Mouse (Mus musculus): Measurements from ENCODE around the gene B3galt4. TPM values are rescaled to one million over a fixed set of nuclear protein-coding genes. Genes with fewer than 3 reads are reported as not detected.
"Not testable (repeated sequence)": the region's sequence is repeated elsewhere in the genome, so short reads cannot be mapped to it uniquely, and the experiment has no call there.

Gene B3galt4
- total RNA-seq (2014; rRNA removed; ENCODE audit: low replicate concordance), result 0.53 and 0.70 TPM in 2 replicates
- 5.5 and 6.1 TPM in 2 replicates for polyA plus RNA-seq (2015; fragmentation: Nextera tagmentation; extraction: Ambion mirVana)

DNA sequence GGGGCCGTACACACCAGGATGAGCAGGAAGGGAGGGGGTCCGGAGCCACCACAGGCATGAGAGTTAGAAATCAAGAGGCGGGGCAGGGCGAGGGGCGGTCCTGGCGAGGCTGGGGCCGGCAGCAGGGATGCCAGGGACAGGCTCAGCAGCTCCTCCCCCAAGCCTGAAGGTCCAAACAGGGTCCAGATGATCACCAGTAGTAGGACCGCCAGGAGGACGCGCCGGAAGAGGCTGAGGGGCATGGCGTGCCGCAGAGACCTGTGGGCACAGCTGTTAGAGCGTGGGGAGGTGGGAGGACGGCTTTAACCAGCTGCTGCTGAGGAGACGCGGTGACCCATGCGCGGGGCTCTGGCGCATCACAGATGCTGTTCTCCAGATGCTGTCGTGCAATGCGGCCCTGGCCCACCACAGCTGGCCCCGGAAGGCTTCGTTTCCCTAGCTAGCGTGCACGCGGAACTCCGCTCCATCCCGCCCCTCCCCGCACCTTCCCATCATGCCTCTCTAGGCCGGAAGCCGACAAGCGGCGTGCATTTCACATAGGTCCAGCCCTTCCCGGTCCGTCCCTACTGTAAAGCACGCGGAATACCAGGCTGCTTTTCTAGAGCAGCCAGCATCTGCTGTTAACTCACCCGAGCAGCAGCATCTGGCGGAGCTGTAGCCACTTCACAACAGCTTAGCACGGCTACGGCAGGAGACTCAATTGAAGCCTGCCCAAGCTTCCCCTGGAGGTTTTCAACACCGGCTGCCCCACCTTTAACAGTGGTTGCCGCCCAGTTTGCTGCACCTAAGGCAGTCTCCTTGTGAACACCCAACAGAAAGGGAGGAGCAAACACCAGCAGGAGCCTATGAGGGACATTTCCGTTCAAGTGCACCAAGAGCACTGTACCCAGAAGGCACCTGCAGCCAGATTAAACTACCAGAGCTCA is at the start of gene B3galt4:
Gene B3galt4 (minus strand): TSS at position 468 of the 926 bp plus-strand sequence.
- TF ChIP-seq EP300 (IDR thresholded peaks at IDR 0.05; ENCODE audit: low read depth) (no peak), CTCF (IDR thresholded peaks at IDR 0.05; ENCODE audit: low read depth) (0 out of 2 replicates have a peak, but pooled peaks have one; percentile 2)
- peak; percentile 56 for ATAC-seq (ENCODE audit: insufficient read depth, low read depth)
- peak within 1 kb of the TSS; percentile 90 for H3K4me2 ChIP-seq (ENCODE audit: low read depth, low read length)
- peaks cover 32% of the 10 kb centered on the region for H3K4me1 ChIP-seq (ENCODE audit: control insufficient read depth, insufficient read depth)
- H3K4me3 ChIP-seq (ENCODE audit: low read depth, low read length), result peak within 1 kb of the TSS; percentile 55
- peak; percentile 84 for DNase-seq (ENCODE audit: low spot score)
- peaks cover 20% of the 10 kb centered on the region for H3K36me3 ChIP-seq (replicated peaks; ENCODE audit: control insufficient read depth, insufficient read depth, low read length)
- H3K9me3 ChIP-seq (replicated peaks; ENCODE audit: control insufficient read depth, low read length), result no peaks in the 10 kb centered on the region
- peak within 1 kb of the TSS; percentile 57 for H3K9ac ChIP-seq (replicated peaks; ENCODE audit: low read depth, low read length)
- whole genome bisulfite sequencing, result under 1% methylated on average over 43 of the region's 45 CpGs
- no peaks in the 10 kb centered on the region for H3K27me3 ChIP-seq (ENCODE audit: control insufficient read depth, insufficient read depth, low read length)
- H3K27ac ChIP-seq (ENCODE audit: low read depth), result peak within 1 kb of the TSS; percentile 82

DNA sequence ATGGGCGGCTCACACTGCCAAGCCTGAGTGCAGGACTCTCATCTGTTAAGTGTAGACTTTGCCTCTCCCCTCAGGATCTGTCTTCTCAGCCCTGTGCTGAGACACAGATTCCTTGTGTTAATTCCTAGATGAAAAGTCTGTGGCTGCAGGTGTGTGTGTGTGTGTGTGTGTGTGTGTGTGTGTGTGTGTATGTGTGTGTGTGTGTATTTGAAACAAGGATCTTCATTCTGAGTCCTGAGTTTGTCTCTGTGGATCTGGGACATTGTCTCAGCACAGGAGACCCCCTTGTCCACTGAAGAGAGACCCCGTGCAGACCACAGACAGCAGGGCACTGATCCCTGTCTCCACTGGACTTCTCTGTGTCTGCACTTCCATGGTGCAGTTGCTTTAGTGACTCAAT is 49.5 kb upstream of the B3galt4 start:
- not testable (repeated sequence) for H3K27me3 ChIP-seq (ENCODE audit: control insufficient read depth, insufficient read depth, low read length); H3K4me1 ChIP-seq (ENCODE audit: control insufficient read depth, insufficient read depth); H3K36me3 ChIP-seq (replicated peaks; ENCODE audit: control insufficient read depth, insufficient read depth, low read length); DNase-seq (ENCODE audit: low spot score); H3K9ac ChIP-seq (replicated peaks; ENCODE audit: low read depth, low read length); ATAC-seq (ENCODE audit: insufficient read depth, low read depth); H3K27ac ChIP-seq (ENCODE audit: low read depth); H3K9me3 ChIP-seq (replicated peaks; ENCODE audit: control insufficient read depth, low read length)
- Histone ChIP-seq H3K4me2 (ENCODE audit: low read depth, low read length) (peak overlapping the region; percentile 99; the same call in 1 of the 2 replicates), H3K4me3 (ENCODE audit: low read depth, low read length) (peak overlapping the region; percentile 59; the same call in 1 of the 2 replicates)
- WGBS, result 42% methylated on average over 2 of the region's 2 CpGs

DNA sequence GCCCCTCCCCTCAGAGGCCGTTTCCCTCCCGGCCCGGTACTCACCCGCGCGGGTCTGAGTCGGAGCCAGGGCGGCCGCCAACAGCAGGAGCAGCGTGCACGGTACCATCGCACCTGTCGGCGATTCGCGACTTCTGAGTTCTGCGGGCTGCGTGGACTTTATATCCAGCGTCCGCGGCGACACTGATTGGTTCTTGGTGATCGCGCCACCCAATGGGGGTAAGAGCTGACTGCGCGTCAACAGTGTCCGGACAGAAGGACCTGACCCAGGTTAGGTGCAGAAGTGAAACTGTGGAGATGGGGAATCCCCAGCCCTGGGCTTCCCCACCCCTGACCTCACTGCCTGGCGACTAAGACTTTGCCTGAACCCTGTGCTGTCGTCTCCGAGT is 48.9 kb upstream of the B3galt4 start, which contains the start of gene H2-K1:
Gene H2-K1 (minus strand): TSS at position 198 of the 388 bp plus-strand sequence.
- H3K4me1 ChIP-seq (ENCODE audit: control insufficient read depth, insufficient read depth), result peaks cover 4% of the 10 kb centered on the region; the same call in 1 of the 2 replicates
- H3K27me3 ChIP-seq (ENCODE audit: control insufficient read depth, insufficient read depth, low read length), result no peaks in the 10 kb centered on the region
- TF ChIP-seq EP300 (IDR thresholded peaks at IDR 0.05; ENCODE audit: low read depth), result no peak
- TF ChIP-seq CTCF (IDR thresholded peaks at IDR 0.05; ENCODE audit: low read depth), result no peak
- WGBS, result under 1% methylated on average over 28 of the region's 30 CpGs
- peak within 1 kb of the TSS; percentile 99 for H3K4me2 ChIP-seq (ENCODE audit: low read depth, low read length)
- ATAC-seq (ENCODE audit: insufficient read depth, low read depth) (peak; percentile 93), DNase-seq (ENCODE audit: low spot score) (peak; percentile 80)
- no peaks in the 10 kb centered on the region for H3K9me3 ChIP-seq (replicated peaks; ENCODE audit: control insufficient read depth, low read length)
- peak within 1 kb of the TSS; percentile 59 for H3K4me3 ChIP-seq (ENCODE audit: low read depth, low read length)
- H3K36me3 ChIP-seq (replicated peaks; ENCODE audit: control insufficient read depth, insufficient read depth, low read length), result no peaks in the 10 kb centered on the region
- peak within 1 kb of the TSS; percentile 59 for H3K9ac ChIP-seq (replicated peaks; ENCODE audit: low read depth, low read length)
- no peak within 1 kb of the TSS for H3K27ac ChIP-seq (ENCODE audit: low read depth)

DNA sequence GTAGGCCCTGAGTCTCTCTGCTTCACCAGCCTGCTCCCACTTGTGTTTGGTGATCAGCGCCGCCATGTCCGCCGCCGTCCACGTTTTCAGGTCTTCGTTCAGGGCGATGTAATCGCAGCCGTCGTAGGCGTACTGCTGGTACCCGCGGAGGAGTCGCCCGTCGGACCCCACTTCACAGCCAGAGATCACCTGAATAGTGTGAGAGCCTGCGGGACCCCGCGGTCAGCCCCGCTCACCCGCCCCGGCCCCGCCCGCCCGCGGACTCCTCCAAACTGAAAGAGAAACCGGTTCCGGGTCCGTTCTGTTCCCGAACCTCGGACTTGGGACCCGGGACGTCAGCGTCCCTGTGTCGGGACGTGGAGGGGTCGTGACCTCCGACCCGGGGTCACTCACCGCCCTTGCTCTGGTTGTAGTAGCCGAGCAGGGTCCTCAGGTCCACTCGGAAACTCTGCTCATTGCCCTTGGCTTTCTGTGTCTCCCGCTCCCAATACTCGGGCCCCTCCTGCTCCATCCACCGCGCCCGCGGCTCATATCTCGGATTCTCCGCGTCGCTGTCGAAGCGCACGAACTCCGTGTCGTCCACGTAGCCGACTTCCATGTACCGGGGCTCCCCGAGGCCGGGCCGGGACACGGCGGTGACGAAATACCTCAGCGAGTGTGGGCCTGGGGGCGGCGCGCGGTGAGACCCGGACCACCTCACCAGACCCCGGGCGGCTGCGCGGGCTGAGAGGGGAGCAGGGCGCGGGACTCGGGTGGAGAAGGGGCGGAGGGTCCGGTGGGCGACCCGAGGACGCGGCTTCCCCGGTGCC is 48.3 kb upstream of the B3galt4 start:
- peak overlapping the region; percentile 59 for H3K4me3 ChIP-seq (ENCODE audit: low read depth, low read length)
- DNase-seq (ENCODE audit: low spot score) (no peak), ATAC-seq (ENCODE audit: insufficient read depth, low read depth) (peak; percentile 67)
- peak overlapping the region; percentile 59 for H3K9ac ChIP-seq (replicated peaks; ENCODE audit: low read depth, low read length)
- H3K27ac ChIP-seq (ENCODE audit: low read depth), result no peak overlapping the region
- peaks cover 4% of the 10 kb centered on the region; the same call in 1 of the 2 replicates for H3K4me1 ChIP-seq (ENCODE audit: control insufficient read depth, insufficient read depth)
- TF ChIP-seq EP300 (IDR thresholded peaks at IDR 0.05; ENCODE audit: low read depth) (no peak), CTCF (IDR thresholded peaks at IDR 0.05; ENCODE audit: low read depth) (no peak)
- H3K27me3 ChIP-seq (ENCODE audit: control insufficient read depth, insufficient read depth, low read length), result no peaks in the 10 kb centered on the region
- H3K9me3 ChIP-seq (replicated peaks; ENCODE audit: control insufficient read depth, low read length), result no peaks in the 10 kb centered on the region
- WGBS, result 2% methylated on average over 79 of the region's 87 CpGs
- peak overlapping the region; percentile 99 for H3K4me2 ChIP-seq (ENCODE audit: low read depth, low read length)
- H3K36me3 ChIP-seq (replicated peaks; ENCODE audit: control insufficient read depth, insufficient read depth, low read length), result no peaks in the 10 kb centered on the region

DNA sequence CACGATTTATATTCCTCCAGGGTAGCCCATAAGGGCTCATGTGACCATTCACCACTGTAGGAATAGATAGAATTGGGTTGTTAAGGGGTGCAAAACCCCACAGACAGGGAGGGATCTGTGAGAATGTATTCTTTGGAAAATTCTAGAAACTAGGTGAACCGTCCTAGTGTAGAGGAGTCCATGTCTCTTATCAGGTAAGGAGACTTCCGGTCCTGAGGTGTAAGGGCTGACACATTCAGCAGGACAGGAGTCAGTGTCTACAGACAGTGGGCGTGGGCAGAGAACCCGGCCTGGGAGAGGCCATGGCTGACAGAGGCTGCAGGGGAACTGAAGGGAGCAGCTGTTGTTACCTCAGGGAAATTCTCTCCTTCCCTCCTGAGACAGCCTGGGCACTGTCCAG is 47.4 kb upstream of the B3galt4 start:
- not testable (repeated sequence) for H3K9me3 ChIP-seq (replicated peaks; ENCODE audit: control insufficient read depth, low read length); H3K27me3 ChIP-seq (ENCODE audit: control insufficient read depth, insufficient read depth, low read length); DNase-seq (ENCODE audit: low spot score); ATAC-seq (ENCODE audit: insufficient read depth, low read depth); H3K27ac ChIP-seq (ENCODE audit: low read depth); H3K4me3 ChIP-seq (ENCODE audit: low read depth, low read length); H3K36me3 ChIP-seq (replicated peaks; ENCODE audit: control insufficient read depth, insufficient read depth, low read length); H3K4me2 ChIP-seq (ENCODE audit: low read depth, low read length); H3K9ac ChIP-seq (replicated peaks; ENCODE audit: low read depth, low read length); H3K4me1 ChIP-seq (ENCODE audit: control insufficient read depth, insufficient read depth)
- 47% methylated on average over 5 of the region's 5 CpGs for WGBS

DNA sequence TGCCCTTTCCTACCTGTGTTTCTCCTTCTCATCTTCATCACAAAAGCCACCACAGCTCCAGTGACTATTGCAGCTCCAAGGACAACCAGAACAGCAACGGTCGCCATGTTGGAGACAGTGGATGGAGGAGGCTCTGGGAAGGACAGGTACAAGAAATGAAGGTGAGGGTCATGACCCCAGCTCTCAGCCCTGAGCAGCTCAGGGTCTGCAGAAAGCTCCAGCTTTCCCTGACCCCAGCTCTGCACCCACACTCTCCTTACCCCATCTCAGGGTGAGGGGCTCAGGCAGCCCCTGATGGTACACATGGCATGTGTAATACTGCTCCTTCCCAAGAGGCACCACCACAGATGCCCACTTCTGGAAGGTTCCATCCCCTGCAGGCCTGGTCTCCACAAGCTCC is 45.7 kb upstream of the B3galt4 start:
- H3K9me3 ChIP-seq (replicated peaks; ENCODE audit: control insufficient read depth, low read length); H3K9ac ChIP-seq (replicated peaks; ENCODE audit: low read depth, low read length); DNase-seq (ENCODE audit: low spot score); H3K36me3 ChIP-seq (replicated peaks; ENCODE audit: control insufficient read depth, insufficient read depth, low read length); H3K4me2 ChIP-seq (ENCODE audit: low read depth, low read length); H3K27ac ChIP-seq (ENCODE audit: low read depth); ATAC-seq (ENCODE audit: insufficient read depth, low read depth); H3K4me1 ChIP-seq (ENCODE audit: control insufficient read depth, insufficient read depth); H3K27me3 ChIP-seq (ENCODE audit: control insufficient read depth, insufficient read depth, low read length); H3K4me3 ChIP-seq (ENCODE audit: low read depth, low read length): not testable (repeated sequence)
- 89% methylated on average over 2 of the region's 2 CpGs for WGBS

All from heart, postnatal 0 days (tissue).